Mouse (Mus musculus) heart, adult 2 months (tissue): ENCODE data around the gene Angptl7. TPM values are rescaled to one million over a fixed set of nuclear protein-coding genes. Genes with fewer than 3 reads are reported as not detected.

Experiments
- DNase-seq, 2 experiments: peaks; one replicate each; pipeline ENCODE4 v3.0.0; 2021
- H3K27ac ChIP-seq: fragments of 200-600 bp; 2 replicates; pipeline ENCODE4 v1.8.1; 2022
- H3K27me3 ChIP-seq: fragments of 200-500 bp; 2 replicates; pipeline ENCODE4 v1.6.1; 2012; ENCODE audit warnings: mild to moderate bottlenecking, low read length, inconsistent platforms, mixed read lengths; ENCODE audit not compliant: control insufficient read depth, insufficient read depth
- H3K36me3 ChIP-seq: fragments of 200-500 bp; 2 replicates; pipeline ENCODE4 v1.6.1; 2012; ENCODE audit warnings: low read length, inconsistent platforms; ENCODE audit not compliant: control insufficient read depth, insufficient read depth
- H3K4me1 ChIP-seq: fragments of 200-500 bp; 2 replicates; pipeline ENCODE4 v1.6.1; 2011; ENCODE audit warnings: low read length; ENCODE audit not compliant: control insufficient read depth, insufficient read depth
- H3K4me3 ChIP-seq: fragments of 200-600 bp; 2 replicates; pipeline ENCODE4 v1.8.1; 2022
- H3K79me2 ChIP-seq: fragments of 200-500 bp; replicated peaks from 2 replicates; pipeline ENCODE4 v1.6.1; 2012; ENCODE audit warnings: mild to moderate bottlenecking, inconsistent platforms, low read length, moderate library complexity, mixed read lengths; ENCODE audit not compliant: control insufficient read depth, insufficient read depth
- H3K9ac ChIP-seq: fragments of 200-500 bp; 2 replicates; pipeline ENCODE4 v1.6.1; 2012; ENCODE audit warnings: low read depth, mild to moderate bottlenecking, control low read depth, inconsistent platforms, low read length, mixed read lengths
- CTCF ChIP-seq: fragments of 200-600 bp; IDR thresholded peaks from 2 replicates; pipeline ENCODE4 v1.8.1; 2022; ENCODE audit warnings: antibody characterized with exemption, mild to moderate bottlenecking, moderate library complexity
- EP300 ChIP-seq: fragments of 200-500 bp; IDR thresholded peaks from 2 replicates; pipeline ENCODE4 v1.6.1; 2011; ENCODE audit warnings: low read depth, low read length, control low read depth; ENCODE audit not compliant: insufficient read depth
- POLR2A ChIP-seq: fragments of 200-500 bp; IDR thresholded peaks from 2 replicates; pipeline ENCODE4 v1.6.1; 2011; ENCODE audit warnings: mild to moderate bottlenecking, low read depth, low read length, control low read depth; ENCODE audit not compliant: insufficient read depth
- WGBS: fragments of 180-500 bp; shearing (Covaris S2); methylation state at CpG from one replicate; pipeline ENCODE4 v1.1.7; 2018; 5-methylcytosine and 5-hydroxymethylcytosine counted together
- intact Hi-C: fragments of 180-260 bp; cut with DNase I; formaldehyde crosslinking; loops from one replicate; pipeline ENCODE4 v1.15.1; 2025
- polyA plus RNA-seq: library from polyadenylated mRNA; depleted of rRNA; stranded (reverse); fragments of >200 nt; gene quantifications from 2 replicates; pipeline ENCODE4 v1.2.3, GENCODE M21; 2012; rRNA removed
- total RNA-seq, 2 experiments: library from RNA; stranded (reverse); gene quantifications; 2 replicates each; pipeline ENCODE4 v1.2.3; 2021

Angptl7 gene
- total and polyA plus RNA-seq, 3 experiments = 2.5 to 3.7 (median 2.5) TPM

- no peak for DNase-seq
- intact Hi-C loops = no loop called here
- Histone ChIP-seq H3K4me3 (peak overlapping the region; percentile 85), H3K79me2 (no peaks in the 10 kb centered on the region; the same call in 1 of the 2 replicates), H3K27ac (peak overlapping the region; percentile 90), H3K9ac (peak overlapping the region; percentile 95), H3K4me1 (peaks cover 5% of the 10 kb centered on the region), H3K27me3 (no peaks in the 10 kb centered on the region), H3K36me3 (no peaks in the 10 kb centered on the region)
- TF ChIP-seq POLR2A (no peak), CTCF (no peak), EP300 (no peak)
- WGBS = under 1% methylated on average over 15 of the region's 15 CpGs
These were observed 51.4 kb downstream of the Angptl7 start for GRCm38 (mm10) chr4:148448853-148449245.

- WGBS = under 1% methylated on average over 56 of the region's 56 CpGs
- H3K4me3 ChIP-seq = peak within 1 kb of the TSS; percentile 85
- peak within 1 kb of the TSS; percentile 95 for H3K9ac ChIP-seq
- no peaks in the 10 kb centered on the region; the same call in 1 of the 2 replicates for H3K79me2 ChIP-seq
- intact Hi-C loops = no loop called here
- DNase-seq = peak; percentile 94 to 96
- no peaks in the 10 kb centered on the region for H3K27me3 ChIP-seq
- peak within 1 kb of the TSS; percentile 90 for H3K27ac ChIP-seq
- H3K36me3 ChIP-seq = no peaks in the 10 kb centered on the region; the same call in 1 of the 2 replicates
- TF ChIP-seq POLR2A (peak; percentile 90), CTCF (no peak), EP300 (peak; percentile 84)
- H3K4me1 ChIP-seq = peaks cover 5% of the 10 kb centered on the region
These were observed 51.9 kb downstream of the Angptl7 start, which contains the start of gene Mtor for GRCm38 (mm10) chr4:148448179-148448852. Mtor (plus strand) TSS chr4:148448611.

Other genes with a start within 250 kb of the Angptl7 start
- not detected for gene Disp3, start 212.5 kb downstream of the Angptl7 start, total RNA-seq
- not detected in 2 replicates for gene Disp3, start 212.5 kb downstream of the Angptl7 start, polyA plus RNA-seq
- 10 to 100 TPM; 17.8 to 20.9 TPM for gene Ubiad1, start 55.7 kb downstream of the Angptl7 start, total RNA-seq
- gene Ubiad1, start 55.7 kb downstream of the Angptl7 start, polyA plus RNA-seq = 25.1 and 25.5 TPM in 2 replicates
- gene Mtor, start 51.8 kb downstream of the Angptl7 start, total RNA-seq = 10 to 100 TPM; 40.9 to 49.7 TPM
- 18.6 and 25.7 TPM in 2 replicates for gene Mtor, start 51.8 kb downstream of the Angptl7 start, polyA plus RNA-seq
- 10 to 100 TPM; 38.7 to 39.6 TPM for gene Exosc10, start 58.0 kb upstream of the Angptl7 start, total RNA-seq
- 21.9 and 27.2 TPM in 2 replicates for gene Exosc10, start 58.0 kb upstream of the Angptl7 start, polyA plus RNA-seq
- gene Srm, start 91.0 kb upstream of the Angptl7 start, total RNA-seq = 10 to 100 TPM; 14.8 to 16.8 TPM
- 20.4 and 21.9 TPM in 2 replicates for gene Srm, start 91.0 kb upstream of the Angptl7 start, polyA plus RNA-seq
- gene Masp2, start 102.1 kb upstream of the Angptl7 start, total RNA-seq = under 1 TPM; 0.29 to 0.52 TPM
- gene Masp2, start 102.1 kb upstream of the Angptl7 start, polyA plus RNA-seq = 0.47 and 2.3 TPM in 2 replicates
- 100 to 1,000 TPM; 116 to 119 TPM for gene Tardbp, start 126.6 kb upstream of the Angptl7 start, total RNA-seq
- gene Tardbp, start 126.6 kb upstream of the Angptl7 start, polyA plus RNA-seq = 70.5 and 156 TPM in 2 replicates
- gene Gm572, start 142.9 kb upstream of the Angptl7 start, total RNA-seq = 1 to 10 TPM; 4.5 to 5.0 TPM
- 1.9 and 4.1 TPM in 2 replicates for gene Gm572, start 142.9 kb upstream of the Angptl7 start, polyA plus RNA-seq